Mouse (Mus musculus) neural tube, embryonic 12.5 days (tissue): ENCODE results near the gene Sdc4. TPM values are rescaled to one million over a fixed set of nuclear protein-coding genes. Genes with fewer than 3 reads are reported as not detected.

Experiments used
- ATAC-seq: fragments of 200-750 bp; cut with Nextera tagmentation; 2 replicates; pipeline ENCODE4 v1.8.0; 2017; ENCODE audit warnings: low read depth, mild to moderate bottlenecking, moderate TSS enrichment, moderate library complexity; ENCODE audit not compliant: low FRiP score
- H3K27ac ChIP-seq: fragments of 300-500 bp; sonication (generic); 2 replicates; pipeline ENCODE4 v1.5.1; 2016
- H3K27me3 ChIP-seq: fragments of 300-500 bp; sonication (generic); replicated peaks from 2 replicates; pipeline ENCODE4 v1.6.1; 2016; ENCODE audit warnings: mild to moderate bottlenecking
- H3K36me3 ChIP-seq: fragments of 300-500 bp; sonication (generic); 2 replicates; pipeline ENCODE4 v1.6.1; 2016; ENCODE audit warnings: mild to moderate bottlenecking
- H3K4me1 ChIP-seq: fragments of 300-500 bp; sonication (generic); 2 replicates; pipeline ENCODE4 v1.6.1; 2016
- H3K4me2 ChIP-seq: fragments of 300-500 bp; sonication (generic); replicated peaks from 2 replicates; pipeline ENCODE4 v1.6.1; 2016; ENCODE audit warnings: mild to moderate bottlenecking
- H3K4me3 ChIP-seq: fragments of 300-500 bp; sonication (generic); 2 replicates; pipeline ENCODE4 v1.5.1; 2016
- H3K9ac ChIP-seq: fragments of 300-500 bp; sonication (generic); 2 replicates; pipeline ENCODE4 v1.6.1; 2016; ENCODE audit warnings: mild to moderate bottlenecking
- H3K9me3 ChIP-seq: fragments of 300-500 bp; sonication (generic); 2 replicates; pipeline ENCODE4 v1.6.1; 2016; ENCODE audit warnings: mild to moderate bottlenecking
- WGBS: fragments of 180-500 bp; shearing (Covaris S2); methylation state at CpG from one replicate; pipeline ENCODE4 v1.1.7; 2016; 5-methylcytosine and 5-hydroxymethylcytosine counted together
- polyA plus RNA-seq: library from polyadenylated mRNA; unstranded; fragments of >200 nt; fragmentation: Nextera tagmentation; extraction: Ambion mirVana; gene quantifications from 2 replicates; pipeline ENCODE4 v1.2.1, GENCODE M21; 2016

Sdc4 gene
- polyA plus RNA-seq, 1 experiment from 2014 or later: 9.7 TPM

DNA sequence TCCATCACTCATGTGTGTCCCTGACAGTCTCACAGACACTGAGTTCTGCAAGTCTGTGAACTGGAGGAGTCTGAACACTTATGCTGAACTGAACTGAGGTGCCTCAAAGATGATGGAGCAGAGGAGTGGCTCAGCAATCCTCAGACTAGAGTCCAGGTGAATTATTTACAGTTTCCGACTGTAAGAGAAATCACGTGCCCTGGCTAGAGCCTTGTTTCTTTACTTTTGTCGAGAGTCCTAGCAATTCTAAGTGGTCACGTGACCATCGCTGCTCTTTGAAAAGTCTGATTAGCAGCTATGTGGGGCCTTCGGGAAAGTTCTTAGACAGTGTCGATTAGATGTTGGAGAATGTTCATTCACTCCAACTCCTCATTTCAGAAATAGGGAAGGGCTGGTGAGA is 14.3 kb upstream of the Sdc4 start:
- Histone ChIP-seq H3K4me3 (no peak overlapping the region), H3K9ac (no peak overlapping the region), H3K36me3 (peaks cover 2% of the 10 kb centered on the region; the same call in 1 of the 2 replicates), H3K9me3 (no peaks in the 10 kb centered on the region), H3K27ac (no peak overlapping the region), H3K4me2 (no peak overlapping the region), H3K4me1 (peaks cover 19% of the 10 kb centered on the region), H3K27me3 (no peaks in the 10 kb centered on the region)
- 59% methylated on average over 7 of the region's 7 CpGs for WGBS
- no peak for ATAC-seq

GRCm38 (mm10) chr2:164456864-164457300 is 13.2 kb upstream of the Sdc4 start, which contains the start of gene Sys1:
Sys1 (plus strand) TSS chr2:164456964.
- no peak within 1 kb of the TSS for H3K27ac ChIP-seq
- 1% methylated on average over 7 of the region's 7 CpGs for WGBS
- peaks cover 11% of the 10 kb centered on the region for H3K4me1 ChIP-seq
- no peaks in the 10 kb centered on the region for H3K9me3 ChIP-seq
- no peaks in the 10 kb centered on the region for H3K27me3 ChIP-seq
- no peak within 1 kb of the TSS for H3K4me3 ChIP-seq
- peak within 1 kb of the TSS; percentile 22; the same call in 1 of the 2 replicates for H3K9ac ChIP-seq
- H3K36me3 ChIP-seq: no peaks in the 10 kb centered on the region
- no peak for ATAC-seq
- peak within 1 kb of the TSS; percentile 48 for H3K4me2 ChIP-seq

DNA sequence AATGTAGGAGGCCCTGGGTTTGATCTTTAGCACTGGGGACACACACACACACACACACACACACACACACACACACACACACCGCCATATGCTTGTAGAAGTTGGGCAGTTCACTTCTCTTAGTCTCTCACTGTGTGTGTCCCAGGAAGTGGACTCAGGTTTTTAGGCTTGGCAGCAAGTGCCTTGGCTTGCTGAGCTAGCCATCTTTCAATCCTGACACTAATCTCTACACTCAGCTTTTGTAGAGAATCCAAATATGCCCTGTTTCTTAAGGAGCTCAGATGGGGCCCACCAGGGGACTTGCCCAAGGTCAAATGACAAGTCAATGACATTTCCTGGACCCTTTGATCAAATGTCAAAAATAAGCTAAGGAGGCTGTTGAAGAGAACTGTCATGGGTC is 12.7 kb upstream of the Sdc4 start:
- no peak overlapping the region for H3K4me3 ChIP-seq
- H3K4me2 ChIP-seq: peak overlapping the region; percentile 48; the same call in 1 of the 2 replicates
- H3K27ac ChIP-seq: no peak overlapping the region
- 93% methylated on average over 1 of the region's 1 CpGs for WGBS
- H3K36me3 ChIP-seq: no peaks in the 10 kb centered on the region
- no peaks in the 10 kb centered on the region for H3K9me3 ChIP-seq
- H3K4me1 ChIP-seq: peaks cover 8% of the 10 kb centered on the region
- no peak overlapping the region for H3K9ac ChIP-seq
- H3K27me3 ChIP-seq: no peaks in the 10 kb centered on the region
- no peak for ATAC-seq

- Histone ChIP-seq H3K9me3 (no peaks in the 10 kb centered on the region), H3K27me3 (no peaks in the 10 kb centered on the region), H3K4me1 (peaks cover 8% of the 10 kb centered on the region), H3K4me2 (no peak overlapping the region), H3K4me3 (no peak overlapping the region), H3K36me3 (no peaks in the 10 kb centered on the region), H3K27ac (no peak overlapping the region), H3K9ac (no peak overlapping the region)
- 76% methylated on average over 6 of the region's 6 CpGs for WGBS
- ATAC-seq: no peak
Measured at GRCm38 (mm10) chr2:164455421-164456190, 11.9 kb upstream of the Sdc4 start.

GRCm38 (mm10) chr2:164454846-164455245 is 11.2 kb upstream of the Sdc4 start:
- H3K36me3 ChIP-seq: no peaks in the 10 kb centered on the region
- peaks cover 8% of the 10 kb centered on the region for H3K4me1 ChIP-seq
- no peak for ATAC-seq
- H3K27ac ChIP-seq: no peak overlapping the region
- H3K4me3 ChIP-seq: no peak overlapping the region
- WGBS: 86% methylated on average over 10 of the region's 10 CpGs
- no peaks in the 10 kb centered on the region for H3K27me3 ChIP-seq
- no peak overlapping the region for H3K4me2 ChIP-seq
- no peaks in the 10 kb centered on the region for H3K9me3 ChIP-seq
- H3K9ac ChIP-seq: no peak overlapping the region

- no peak overlapping the region for H3K4me2 ChIP-seq
- no peak overlapping the region for H3K9ac ChIP-seq
- 74% methylated on average over 7 of the region's 7 CpGs for WGBS
- no peak for ATAC-seq
- no peaks in the 10 kb centered on the region for H3K27me3 ChIP-seq
- H3K36me3 ChIP-seq: no peaks in the 10 kb centered on the region
- no peak overlapping the region for H3K27ac ChIP-seq
- H3K4me1 ChIP-seq: peaks cover 8% of the 10 kb centered on the region
- H3K4me3 ChIP-seq: no peak overlapping the region
- no peaks in the 10 kb centered on the region for H3K9me3 ChIP-seq
Measured at GRCm38 (mm10) chr2:164453887-164454500, 10.3 kb upstream of the Sdc4 start.

GRCm38 (mm10) chr2:164453047-164453757 is 9.5 kb upstream of the Sdc4 start:
- no peak overlapping the region for H3K9ac ChIP-seq
- H3K27me3 ChIP-seq: no peaks in the 10 kb centered on the region
- no peak overlapping the region for H3K27ac ChIP-seq
- H3K9me3 ChIP-seq: no peaks in the 10 kb centered on the region
- peaks cover 8% of the 10 kb centered on the region for H3K4me1 ChIP-seq
- H3K4me3 ChIP-seq: no peak overlapping the region
- no peak for ATAC-seq
- WGBS: 82% methylated on average over 14 of the region's 14 CpGs
- H3K4me2 ChIP-seq: no peak overlapping the region
- H3K36me3 ChIP-seq: no peaks in the 10 kb centered on the region

GRCm38 (mm10) chr2:164452000-164452676 is 8.5 kb upstream of the Sdc4 start:
- H3K27ac ChIP-seq: no peak overlapping the region
- H3K4me1 ChIP-seq: peaks cover 7% of the 10 kb centered on the region
- no peaks in the 10 kb centered on the region for H3K9me3 ChIP-seq
- no peaks in the 10 kb centered on the region for H3K27me3 ChIP-seq
- WGBS: 49% methylated on average over 13 of the region's 13 CpGs
- no peaks in the 10 kb centered on the region for H3K36me3 ChIP-seq
- no peak overlapping the region for H3K4me3 ChIP-seq
- H3K9ac ChIP-seq: no peak overlapping the region
- no peak overlapping the region for H3K4me2 ChIP-seq
- no peak for ATAC-seq

- Histone ChIP-seq H3K9ac (no peak overlapping the region), H3K4me2 (no peak overlapping the region), H3K36me3 (no peaks in the 10 kb centered on the region), H3K27me3 (no peaks in the 10 kb centered on the region), H3K27ac (no peak overlapping the region), H3K4me1 (no peaks in the 10 kb centered on the region), H3K9me3 (no peaks in the 10 kb centered on the region), H3K4me3 (no peak overlapping the region)
- 88% methylated on average over 14 of the region's 14 CpGs for WGBS
- no peak for ATAC-seq
Measured at GRCm38 (mm10) chr2:164449341-164450042, 5.8 kb upstream of the Sdc4 start.

DNA sequence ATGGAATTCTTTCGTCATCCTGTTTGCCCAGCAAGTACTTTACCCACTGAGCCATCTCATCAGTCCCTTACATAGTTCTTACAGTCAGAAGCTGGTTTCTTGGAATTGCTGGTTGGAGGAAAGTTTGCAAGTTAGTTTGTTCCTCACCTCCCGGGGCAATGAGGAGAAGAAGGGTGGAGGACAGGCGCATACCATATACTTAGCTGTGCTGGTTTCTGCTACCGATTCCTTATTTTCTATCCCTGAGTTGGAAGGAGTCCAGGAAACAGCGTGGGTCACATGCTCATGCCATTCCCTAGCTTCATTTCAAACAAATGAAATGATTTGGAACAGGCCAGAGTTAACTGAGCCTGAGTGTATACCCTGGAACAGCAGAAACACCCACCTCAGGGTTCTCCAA is 5.2 kb upstream of the Sdc4 start:
- Histone ChIP-seq H3K4me1 (no peaks in the 10 kb centered on the region), H3K9ac (no peak overlapping the region), H3K9me3 (no peaks in the 10 kb centered on the region), H3K36me3 (no peaks in the 10 kb centered on the region), H3K27me3 (no peaks in the 10 kb centered on the region), H3K4me2 (no peak overlapping the region), H3K4me3 (no peak overlapping the region), H3K27ac (no peak overlapping the region)
- ATAC-seq: no peak
- WGBS: 82% methylated on average over 5 of the region's 5 CpGs

DNA sequence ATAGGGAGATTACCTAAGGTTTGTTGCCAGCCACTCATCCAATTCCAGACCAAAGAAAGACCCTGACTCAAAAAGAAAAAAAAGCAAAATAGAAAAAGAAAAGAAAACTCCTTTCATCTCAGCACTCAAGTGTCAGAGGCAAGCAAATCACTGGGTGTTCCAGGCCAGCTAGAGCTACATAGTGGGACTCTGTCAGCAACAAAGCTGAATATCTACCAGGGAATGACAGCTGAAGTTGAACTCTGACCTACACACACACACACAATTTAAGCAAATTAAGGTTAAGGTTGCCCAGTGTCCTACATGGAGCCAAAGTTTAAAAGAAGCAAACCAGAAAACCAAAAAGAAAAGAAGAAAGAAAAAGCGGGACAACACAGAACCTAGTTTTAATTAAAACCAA is 4.5 kb upstream of the Sdc4 start:
- Histone ChIP-seq H3K9ac (no peak overlapping the region), H3K4me2 (no peak overlapping the region), H3K4me1 (peaks cover 3% of the 10 kb centered on the region; the same call in 1 of the 2 replicates), H3K27me3 (no peaks in the 10 kb centered on the region), H3K27ac (no peak overlapping the region), H3K36me3 (no peaks in the 10 kb centered on the region), H3K9me3 (no peaks in the 10 kb centered on the region), H3K4me3 (no peak overlapping the region)
- 88% methylated on average over 1 of the region's 1 CpGs for WGBS
- no peak for ATAC-seq
